Mouse (Mus musculus) Muller cell, postnatal 12 days (primary cell): ENCODE data around the gene Atp1a2.
"Not testable (repeated sequence)": the region's sequence is repeated elsewhere in the genome, so short reads cannot be mapped to it uniquely, and the experiment has no call there.

ENCODE experiments used
- DNase-seq: peaks from one replicate; pipeline ENCODE4 v3.0.0-alpha.2; 2015; ENCODE audit errors: inconsistent ontology term

Gene Atp1a2

DNA sequence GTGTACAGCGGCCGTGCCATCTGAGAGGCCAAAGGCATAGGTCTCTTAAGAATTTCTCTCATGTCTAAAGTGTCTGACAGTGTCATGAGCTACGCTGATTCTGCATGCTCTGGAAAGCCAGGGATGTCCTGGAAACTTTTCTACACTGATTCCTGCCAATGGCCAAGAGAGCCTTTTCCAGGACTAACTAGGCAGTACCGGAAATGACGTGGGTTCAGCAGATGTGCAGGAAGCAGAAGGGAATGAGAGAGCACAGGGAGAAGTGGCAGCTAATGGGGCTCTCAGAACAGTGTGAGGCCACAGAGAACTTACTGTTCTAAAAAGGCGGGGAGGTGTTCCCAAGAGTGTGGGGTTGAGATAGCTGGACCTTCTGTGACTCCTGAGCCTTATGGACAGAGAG lies 24.5 kb downstream of the Atp1a2 start:
- DNase-seq = no peak

DNA sequence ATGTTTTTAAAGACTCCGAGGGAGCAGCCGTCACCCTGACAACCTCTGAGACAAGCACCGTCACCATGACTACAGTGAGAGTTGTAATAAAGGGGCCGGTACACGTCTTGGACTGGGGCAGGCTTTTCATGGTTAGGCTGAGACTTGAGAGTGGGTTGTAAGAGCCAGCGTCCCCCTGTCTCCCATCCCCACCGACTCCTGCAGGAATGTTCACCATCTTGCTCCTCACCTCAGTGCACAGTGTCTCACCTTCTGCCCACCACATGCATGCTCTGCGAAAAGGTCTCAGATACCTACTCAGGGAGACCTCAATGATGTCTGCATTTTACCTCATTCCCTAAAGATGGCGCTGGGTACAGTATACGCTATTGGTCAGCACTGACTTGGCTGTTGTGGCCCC lies 26.1 kb downstream of the Atp1a2 start:
- DNase-seq = no peak

- no peak for DNase-seq
Measured at GRCm38 (mm10) chr1:172271208-172271607, 26.7 kb downstream of the Atp1a2 start.

- DNase-seq = no peak
Measured at GRCm38 (mm10) chr1:172261477-172262078, 36.3 kb downstream of the Atp1a2 start, which contains the start of gene Igsf8. TSS of gene Igsf8 (plus strand) at chr1:172261641.

DNA sequence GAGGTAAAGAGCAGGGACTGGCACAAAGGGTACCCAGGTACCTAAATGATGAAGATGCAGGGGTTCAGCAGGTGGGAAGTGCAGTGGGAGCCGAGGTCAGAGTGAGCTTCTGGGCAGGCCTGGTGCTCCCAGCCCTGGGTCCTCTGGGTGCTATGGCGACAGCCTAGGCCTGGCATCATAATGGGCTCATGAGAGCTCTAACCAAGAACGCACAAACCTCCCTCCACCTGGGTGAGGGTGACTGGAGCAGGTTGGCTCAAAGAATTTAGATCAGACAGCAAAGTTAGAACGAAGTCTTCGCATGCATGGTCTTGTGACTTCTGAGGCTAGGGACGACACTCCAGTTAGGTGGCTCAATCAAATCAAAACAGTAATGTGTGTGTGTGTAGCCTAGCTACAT lies 39.5 kb downstream of the Atp1a2 start, which contains the start of gene Atp1a4:
Gene Atp1a4 (minus strand): TSS at position 101 of the 400 bp plus-strand sequence.
- no peak for DNase-seq

DNA sequence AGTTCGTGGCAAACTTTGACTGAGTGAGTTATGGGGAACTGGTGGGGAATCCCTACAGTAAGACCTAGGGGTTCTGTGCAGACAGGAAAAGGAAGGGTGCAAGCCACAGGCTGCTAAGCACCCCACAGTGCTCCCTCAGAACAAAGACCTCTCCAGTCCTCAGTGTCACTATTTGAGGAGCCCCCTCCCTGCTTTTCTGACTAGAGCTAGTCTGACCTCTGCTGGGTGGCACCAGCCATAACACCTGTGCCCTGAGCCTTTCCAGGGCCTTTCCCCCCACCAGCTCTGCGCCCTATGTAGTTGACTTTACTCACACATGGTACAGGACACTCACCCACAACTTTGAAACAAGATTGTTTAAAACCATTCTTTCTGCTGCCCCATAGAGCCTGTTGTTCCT lies 50.2 kb downstream of the Atp1a2 start:
- DNase-seq = peak; percentile 41

- no peak for DNase-seq
Measured at GRCm38 (mm10) chr1:172247216-172247615, 50.6 kb downstream of the Atp1a2 start.

- not testable (repeated sequence) for DNase-seq
Measured at GRCm38 (mm10) chr1:172244645-172245044, 53.2 kb downstream of the Atp1a2 start.

- DNase-seq = no peak
Measured at GRCm38 (mm10) chr1:172243547-172244205, 54.2 kb downstream of the Atp1a2 start.

DNA sequence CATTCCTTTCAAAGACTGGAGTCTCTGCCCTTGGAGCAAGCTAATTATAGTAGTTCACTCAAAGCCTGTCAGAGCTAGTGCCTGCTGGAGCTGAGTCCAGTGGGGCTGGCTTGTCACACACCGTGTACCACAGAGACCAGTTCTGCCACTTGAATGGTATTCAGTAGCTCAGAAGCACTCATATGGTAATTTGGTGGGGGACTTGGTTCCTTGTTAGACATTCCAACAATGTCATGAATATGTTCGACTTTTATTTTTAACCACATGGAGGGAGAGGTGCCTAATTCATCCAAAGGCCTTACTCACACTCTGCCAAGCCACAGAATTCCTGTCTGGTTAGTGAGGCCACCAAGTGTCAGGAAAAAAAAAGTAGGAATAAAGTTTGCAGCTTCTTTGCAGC lies 55.5 kb downstream of the Atp1a2 start:
- DNase-seq = peak; percentile 98

- DNase-seq = peak; percentile 53
Measured at GRCm38 (mm10) chr1:172240945-172241708, 56.7 kb downstream of the Atp1a2 start.

- DNase-seq = no peak
Measured at GRCm38 (mm10) chr1:172229215-172229614, 68.6 kb downstream of the Atp1a2 start.

GRCm38 (mm10) chr1:172228209-172228608 lies 69.7 kb downstream of the Atp1a2 start:
- DNase-seq = peak; percentile 61
